Mouse (Mus musculus) brain, embryonic 14.5 days (tissue): Measurements from ENCODE around the gene Retreg1.

ENCODE experiments used
- CTCF ChIP-seq: fragments of 200-500 bp; IDR thresholded peaks from 2 replicates; pipeline ENCODE4 v1.5.1; 2012; ENCODE audit warnings: inconsistent platforms, mild to moderate bottlenecking, moderate library complexity, borderline replicate concordance; ENCODE audit not compliant: insufficient read depth, insufficient read length; ENCODE audit errors: extremely low read depth
- POLR2A ChIP-seq: fragments of 200-500 bp; IDR thresholded peaks from 2 replicates; pipeline ENCODE4 v1.6.1; 2012; ENCODE audit warnings: mild to moderate bottlenecking, inconsistent platforms, borderline replicate concordance; ENCODE audit not compliant: poor library complexity, insufficient read depth, insufficient read length, severe bottlenecking; ENCODE audit errors: extremely low read depth

DNA sequence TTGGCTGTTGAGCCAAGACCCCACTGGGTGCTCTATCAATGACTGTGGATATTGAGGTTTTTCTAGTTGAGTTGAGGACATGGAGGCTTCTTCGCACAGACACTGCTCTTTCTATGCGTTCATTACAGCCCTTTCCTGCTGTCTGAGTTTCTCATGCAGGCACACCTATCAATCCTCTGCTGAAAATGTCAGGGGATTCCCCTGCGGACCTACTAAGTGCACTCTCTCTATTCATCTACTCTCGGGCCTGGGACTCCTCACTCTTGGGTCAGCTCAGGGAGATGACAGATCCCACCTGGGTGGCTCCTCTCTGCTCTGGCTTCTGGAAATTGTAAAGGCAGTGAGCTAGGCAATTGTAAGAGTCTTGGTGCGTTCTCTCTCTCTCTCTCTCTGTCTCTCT is 117.3 kb downstream of the Retreg1 start:
- TF ChIP-seq CTCF (no peak), POLR2A (no peak)
